Mouse (Mus musculus) layer of hippocampus, postnatal 36 days (tissue): ENCODE measurements around the gene Ggact. TPM values are rescaled to one million over a fixed set of nuclear protein-coding genes. Genes with fewer than 3 reads are reported as not detected.
A peak's percentile ranks its signal among the peaks of the same experiment; 100 is the strongest.

Experiments used
- DNase-seq, 2 experiments: peaks; one replicate each; pipeline ENCODE4 v3.0.0; 2022
- total RNA-seq, 2 experiments: library from RNA; stranded (reverse); gene quantifications; 2 replicates each; pipeline ENCODE4 v1.2.3; 2021

Gene Ggact
- total RNA-seq, 2 experiments from 2014 or later, result 27.4 to 36.3 TPM

DNA sequence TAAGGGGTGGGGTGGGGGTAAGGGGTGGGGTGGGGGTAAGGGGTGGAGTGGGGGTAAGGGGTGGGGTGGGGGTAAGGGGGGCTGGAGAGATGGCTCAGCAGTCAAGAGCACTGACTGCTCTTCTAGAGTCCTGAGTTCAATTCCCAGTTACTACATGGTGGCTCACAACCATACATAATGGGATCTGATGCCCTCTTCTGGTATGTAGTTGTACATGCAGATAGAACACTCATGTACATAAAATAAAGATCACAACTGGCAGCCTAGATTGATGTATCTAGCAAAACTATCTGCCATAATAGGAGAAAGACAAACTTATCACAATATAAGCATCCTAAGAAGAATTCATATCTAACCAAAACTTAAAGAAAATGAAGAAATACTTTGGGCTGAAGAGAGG, 15.0 kb downstream of the Ggact start:
- DNase-seq, result no peak

- no peak for DNase-seq
These were observed 17.5 kb downstream of the Ggact start for GRCm38 (mm10) chr14:122896106-122896505.

DNA sequence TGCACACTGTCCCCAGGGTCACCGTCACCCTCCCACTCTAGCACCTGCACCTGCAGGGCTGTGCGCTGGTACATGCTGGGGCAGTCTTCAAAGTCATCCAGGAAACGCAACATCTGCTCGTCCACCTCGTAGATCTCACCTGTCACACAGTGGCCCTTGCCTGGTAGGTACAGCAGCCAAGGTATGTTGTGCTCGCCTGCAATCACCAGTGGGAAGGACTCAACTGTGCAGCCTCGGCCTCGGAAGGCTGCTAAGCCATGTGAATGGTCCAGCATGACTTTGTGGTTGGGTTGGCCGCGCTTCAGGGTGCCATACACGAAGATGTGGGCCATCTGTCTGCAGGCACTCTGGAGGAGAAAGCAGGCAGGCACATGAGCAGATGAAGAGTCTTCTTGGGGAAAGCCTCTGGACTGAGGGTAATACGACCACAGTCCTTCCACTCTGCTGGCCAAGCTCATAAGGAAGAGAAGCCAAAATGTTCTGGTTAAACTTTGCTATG, 22.0 kb downstream of the Ggact start:
- DNase-seq, result no peak

DNA sequence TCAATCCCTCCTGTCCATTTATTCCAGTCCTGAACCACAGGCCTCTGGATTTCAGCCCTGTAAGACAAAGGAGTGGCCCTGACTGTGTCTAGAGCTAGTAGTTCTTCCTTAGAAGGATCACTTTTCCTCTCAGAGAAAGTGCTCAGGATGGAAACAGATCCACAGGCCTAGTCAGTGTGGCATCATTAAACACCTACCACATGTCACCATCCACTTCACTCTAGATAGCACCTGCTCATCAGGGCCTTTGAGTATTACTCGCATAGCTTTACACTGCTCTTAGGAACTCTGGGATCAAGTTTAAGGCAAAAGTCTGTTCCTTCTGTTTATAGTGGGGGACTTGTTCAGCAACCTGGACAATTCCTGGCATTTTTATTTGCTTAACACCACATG, 25.1 kb downstream of the Ggact start:
- DNase-seq, result no peak

DNA sequence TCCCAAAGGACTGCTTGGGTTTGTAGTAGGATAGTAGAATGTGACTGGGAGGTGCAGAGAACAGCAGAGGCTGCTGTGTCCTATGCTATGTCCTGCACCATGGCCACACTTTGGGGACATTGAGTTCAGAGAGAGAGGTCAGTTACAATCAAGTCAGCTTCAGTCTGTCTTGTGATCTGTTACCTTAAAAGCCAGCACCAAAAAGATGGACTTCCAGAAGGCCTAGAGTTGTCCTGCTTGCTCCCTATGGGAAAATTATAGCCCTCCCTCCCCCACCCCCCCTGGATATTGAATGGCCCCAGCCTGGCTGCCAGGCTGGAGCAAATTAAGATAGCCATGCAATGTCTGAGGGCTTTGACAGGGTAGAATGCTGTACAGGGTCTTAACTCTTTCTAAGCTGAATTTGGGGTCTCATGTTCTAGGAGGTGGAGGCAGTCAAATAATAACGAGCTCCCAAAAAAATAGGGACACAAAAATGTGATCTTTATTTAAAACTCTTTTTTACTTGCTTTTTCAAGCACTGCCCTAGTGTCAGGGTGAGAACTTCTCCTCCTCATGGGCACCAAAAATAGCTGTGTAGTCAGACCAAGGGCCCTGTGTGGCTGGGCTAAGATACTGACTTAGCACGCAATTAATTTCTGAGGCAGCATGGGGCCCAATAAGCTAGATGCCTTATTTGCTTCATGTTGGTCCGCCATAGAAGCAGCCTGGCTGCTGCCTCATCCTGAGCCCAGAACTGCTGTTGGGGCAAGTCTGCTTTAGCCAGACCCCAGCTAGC, 25.7 kb downstream of the Ggact start:
- DNase-seq, result no peak

DNA sequence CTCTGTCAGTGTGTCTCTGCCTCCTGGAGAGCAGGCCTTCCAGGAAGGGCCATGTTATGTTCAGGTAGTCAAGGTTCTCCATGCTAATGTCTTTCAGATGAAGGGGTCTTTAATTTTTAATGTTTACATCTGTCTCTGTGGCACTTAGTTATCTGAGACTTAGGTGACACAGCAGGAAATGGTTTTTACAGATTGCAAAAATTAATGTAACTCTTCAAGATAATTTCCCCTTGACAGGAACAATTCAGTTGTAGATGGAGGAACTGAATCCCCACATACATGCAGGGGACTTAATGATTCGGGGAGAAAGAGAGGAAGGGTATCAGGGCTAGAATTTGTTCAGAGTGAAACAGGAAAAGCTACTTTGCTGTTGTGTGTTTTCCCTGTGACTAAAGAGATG, 26.3 kb downstream of the Ggact start:
- DNase-seq, result no peak

GRCm38 (mm10) chr14:122885893-122886292, 27.7 kb downstream of the Ggact start:
- peak; percentile 54 to 62 for DNase-seq

- DNase-seq, result peak in 1 of 2 experiments; percentile 33
These were observed 29.6 kb downstream of the Ggact start for GRCm38 (mm10) chr14:122883821-122884584.

DNA sequence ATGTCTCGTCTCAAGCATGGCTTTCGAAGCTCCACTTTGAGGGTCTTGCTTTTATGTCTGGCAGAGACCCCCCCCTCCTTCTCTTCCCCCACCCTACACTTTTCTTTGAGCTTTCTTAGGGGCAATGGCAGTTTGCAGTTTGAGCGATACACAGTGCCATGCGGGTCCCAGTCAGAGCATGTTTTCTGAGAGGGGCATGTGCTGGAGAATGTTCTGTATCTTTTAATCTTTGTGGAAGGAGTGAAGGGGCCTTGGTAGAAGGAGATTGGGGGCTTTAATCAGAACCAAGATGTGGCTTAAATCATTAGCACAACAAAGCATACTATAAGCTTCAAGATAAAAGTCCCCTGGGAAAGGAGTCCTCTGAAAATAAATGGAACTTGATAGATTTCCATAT, 30.1 kb downstream of the Ggact start:
- no peak for DNase-seq

DNA sequence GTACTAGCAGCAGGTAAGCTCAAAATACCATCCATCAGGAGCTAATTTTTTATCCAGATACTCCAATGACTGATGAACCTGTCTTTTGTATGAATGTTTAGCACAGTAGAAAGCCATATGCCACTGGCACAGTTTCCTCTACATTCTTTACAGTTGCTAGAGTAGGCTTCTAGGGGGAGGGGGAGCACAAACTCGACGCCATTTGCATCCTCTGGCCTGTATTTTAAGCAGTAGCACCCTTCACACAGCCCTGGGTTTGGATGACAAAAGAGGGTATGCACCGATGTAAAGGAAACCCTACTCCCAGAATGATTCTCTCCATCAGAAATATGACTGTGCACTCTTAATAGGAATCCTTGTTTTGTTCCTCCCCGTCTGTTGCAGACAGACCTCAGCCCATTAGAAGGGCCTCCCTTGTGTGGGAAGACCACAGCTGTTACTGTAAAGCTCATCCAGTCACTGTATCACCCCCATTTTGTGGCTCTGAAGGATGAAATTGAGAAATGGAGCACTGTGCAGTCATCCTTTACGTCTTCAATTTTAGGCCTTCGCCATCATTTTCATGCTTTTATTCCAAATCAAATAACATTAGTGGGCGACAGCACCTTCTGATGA, 30.7 kb downstream of the Ggact start:
- no peak for DNase-seq

DNA sequence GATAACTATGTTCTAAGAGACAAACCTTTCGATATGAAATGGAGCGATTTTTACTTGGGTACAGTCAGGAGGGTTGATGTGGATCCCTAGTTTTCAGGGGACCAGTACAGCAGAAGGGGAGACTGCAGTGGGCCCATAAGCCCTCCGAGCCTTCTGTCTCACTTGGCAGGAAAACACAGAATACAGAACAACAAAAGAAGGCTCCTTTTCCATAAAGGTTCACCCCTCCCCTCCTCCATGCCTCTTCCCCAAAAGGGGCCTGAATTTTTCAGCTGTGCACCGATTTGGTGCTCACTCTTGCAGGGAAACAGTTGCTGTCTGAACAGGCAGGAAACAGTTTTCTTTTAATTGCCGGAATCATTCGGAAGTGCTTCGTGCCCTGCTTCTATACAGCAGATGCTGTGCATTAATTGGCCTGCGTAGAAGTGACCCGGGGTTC, 31.3 kb downstream of the Ggact start:
- no peak for DNase-seq

DNA sequence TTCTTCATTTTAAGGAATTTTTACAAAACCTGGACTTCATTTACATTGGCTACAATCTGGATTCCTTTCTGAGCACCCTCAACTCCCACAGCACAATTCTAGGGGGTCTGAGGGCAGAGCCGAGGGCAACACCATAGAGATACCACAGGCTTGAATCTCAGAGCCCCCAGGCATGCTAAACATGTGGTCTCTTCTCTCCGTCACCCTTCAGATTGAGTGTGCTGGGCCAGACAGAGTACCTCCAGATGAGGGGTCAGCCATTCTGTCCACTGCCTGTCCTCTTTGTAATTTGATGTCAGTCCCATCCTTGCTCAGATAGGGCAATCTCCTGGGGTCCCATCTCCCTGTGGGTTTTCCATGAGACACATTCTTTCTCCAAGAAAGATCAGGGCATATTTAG, 31.9 kb downstream of the Ggact start:
- no peak for DNase-seq

GRCm38 (mm10) chr14:122880291-122880690, 33.3 kb downstream of the Ggact start:
- DNase-seq, result no peak

DNA sequence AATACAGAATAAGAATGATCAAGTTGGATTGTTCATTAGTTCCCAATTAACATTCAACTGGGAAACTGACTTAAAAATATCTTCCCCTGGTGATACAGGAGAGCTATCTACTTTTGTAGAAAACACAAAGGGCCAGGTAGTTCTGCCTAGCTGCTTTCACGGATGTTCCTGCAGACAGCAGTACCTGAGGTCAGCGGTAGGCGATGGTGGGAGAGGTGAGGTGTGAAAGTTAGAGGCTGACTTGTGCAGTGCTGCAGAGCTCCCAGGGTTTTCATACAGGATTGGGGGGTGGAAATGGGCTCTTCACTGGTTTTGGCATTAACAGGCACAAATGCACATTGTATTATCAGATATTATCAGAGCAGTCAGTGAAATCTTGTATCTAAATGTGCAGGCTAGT, 35.8 kb downstream of the Ggact start:
- DNase-seq, result no peak

DNA sequence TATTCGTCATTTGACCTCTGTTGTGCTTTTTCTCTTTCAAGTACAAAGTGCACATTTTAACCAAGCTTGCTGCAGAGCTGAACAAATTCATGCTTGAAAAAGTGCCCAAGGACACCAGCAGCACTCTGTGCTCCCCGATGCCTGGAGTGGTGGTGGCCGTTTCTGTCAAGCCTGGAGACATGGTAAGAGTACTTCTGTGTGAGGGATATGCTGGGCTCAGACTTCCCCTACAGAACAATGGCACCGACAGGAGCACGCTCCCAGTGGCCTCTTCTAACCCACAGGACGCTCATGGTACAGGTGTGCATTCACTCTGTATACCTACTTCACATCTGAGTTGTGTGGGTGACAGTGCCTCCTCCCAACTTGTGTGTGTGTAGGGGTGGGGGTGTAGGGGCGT, 36.8 kb downstream of the Ggact start:
- DNase-seq, result no peak

DNA sequence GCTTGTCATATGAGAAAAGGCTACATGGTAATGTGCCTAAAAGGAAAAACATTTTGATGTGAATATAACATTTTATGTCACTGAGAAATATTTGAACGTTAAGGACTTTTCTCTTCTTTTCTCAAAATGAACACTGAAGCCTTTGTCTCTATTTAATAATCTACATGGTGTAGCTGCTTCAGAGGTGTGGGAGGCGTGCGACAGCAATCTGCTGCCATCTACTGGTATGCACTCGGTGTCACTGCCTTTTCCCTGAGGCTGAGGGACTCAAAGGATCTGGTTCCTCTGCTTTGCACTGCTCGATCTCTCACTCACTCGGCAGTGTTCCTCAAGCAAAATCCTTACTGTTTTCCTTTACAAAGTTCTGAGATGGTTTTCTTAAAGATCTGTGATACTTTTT, 37.4 kb downstream of the Ggact start:
- peak; percentile 81 to 82 for DNase-seq

GRCm38 (mm10) chr14:122875636-122876035, 37.9 kb downstream of the Ggact start:
- DNase-seq, result no peak

GRCm38 (mm10) chr14:122875056-122875455, 38.5 kb downstream of the Ggact start:
- DNase-seq, result no peak

DNA sequence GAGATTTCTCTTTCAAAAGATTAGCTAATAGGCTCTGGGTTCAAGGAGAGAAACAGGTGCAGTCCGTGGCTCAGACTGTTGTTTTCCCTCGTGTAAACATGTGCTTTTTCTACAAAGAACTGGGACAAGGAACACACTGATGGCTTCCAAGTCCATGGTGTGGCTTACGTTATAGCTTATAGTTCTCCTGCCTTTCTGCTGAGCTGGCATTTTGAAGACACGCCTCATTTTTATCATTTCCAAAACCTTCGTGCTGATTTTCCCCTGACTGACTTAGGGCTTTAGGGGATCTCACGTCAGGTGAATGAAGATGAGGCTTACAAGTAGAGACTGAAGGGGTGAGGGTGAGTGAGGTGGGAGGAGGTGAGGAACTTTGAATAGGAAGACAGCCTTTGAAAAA, 40.9 kb downstream of the Ggact start:
- DNase-seq, result no peak

- no peak for DNase-seq
These were observed 41.5 kb downstream of the Ggact start for GRCm38 (mm10) chr14:122871841-122872580.

- DNase-seq, result no peak
These were observed 43.7 kb downstream of the Ggact start for GRCm38 (mm10) chr14:122869831-122870230.

DNA sequence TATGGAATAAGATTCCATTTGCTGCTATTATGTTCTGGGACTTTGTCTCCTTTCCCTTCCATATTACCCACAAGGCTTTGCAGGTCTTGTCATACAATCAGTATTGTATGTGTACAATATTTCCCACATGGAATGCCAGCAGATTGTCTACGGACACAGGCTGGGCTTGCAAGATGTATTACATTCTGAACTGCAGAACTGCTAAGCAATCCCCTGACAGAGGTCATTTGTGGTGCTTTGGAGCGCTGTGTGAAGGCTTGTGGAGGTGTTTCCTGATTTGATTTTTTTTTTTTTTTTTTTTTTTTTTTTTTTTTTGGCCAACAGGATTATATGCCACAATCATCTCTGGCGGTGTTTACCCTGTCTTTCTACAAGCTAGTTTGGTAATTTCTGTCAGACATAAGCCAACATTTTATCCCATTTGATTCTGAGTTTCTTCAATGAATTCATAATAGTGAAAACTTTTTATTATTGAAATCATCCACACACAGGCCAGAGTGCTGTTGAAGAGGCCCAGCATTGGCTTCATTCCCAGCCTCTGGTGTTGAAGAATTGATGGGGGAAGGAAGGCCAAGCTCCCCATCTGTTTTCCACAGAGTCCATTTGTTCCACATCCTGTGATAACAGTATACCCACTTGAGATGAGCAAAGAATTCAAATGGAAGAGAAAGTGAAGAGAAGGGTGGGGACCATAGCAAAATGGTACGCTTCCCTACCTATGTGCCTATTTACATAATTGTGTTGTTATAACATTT, 45.8 kb downstream of the Ggact start:
- DNase-seq, result no peak
